Mouse (Mus musculus): Measurements from ENCODE around the gene Kcna5. TPM values are rescaled to one million over a fixed set of nuclear protein-coding genes. Genes with fewer than 3 reads are reported as not detected.

Kcna5 gene
- polyA plus RNA-seq, 1 experiment from 2014 or later = 0.09 TPM

GRCm38 (mm10) chr6:126551862-126552395 is 16.7 kb upstream of the Kcna5 start:
- no peak overlapping the region for H3K27ac ChIP-seq (ENCODE audit: low read length)
- WGBS (ENCODE audit: insufficient replicate concordance) = 16% methylated on average over 9 of the region's 9 CpGs
- H3K36me3 ChIP-seq (ENCODE audit: control insufficient read depth, insufficient read depth) = no peaks in the 10 kb centered on the region
- no peak for ATAC-seq (ENCODE audit: low read depth)
- H3K9ac ChIP-seq (ENCODE audit: low read depth, low read length) = no peak overlapping the region
- no peak overlapping the region for H3K4me3 ChIP-seq (ENCODE audit: low read depth, low read length)
- H3K27me3 ChIP-seq (ENCODE audit: control insufficient read depth, insufficient read depth, low read depth, low read length) = no peaks in the 10 kb centered on the region
- H3K4me2 ChIP-seq (ENCODE audit: low read depth, low read length) = no peak overlapping the region
- H3K9me3 ChIP-seq (replicated peaks; ENCODE audit: control insufficient read depth, low read length) = no peaks in the 10 kb centered on the region
- H3K4me1 ChIP-seq (ENCODE audit: control insufficient read depth, low read depth, low read length) = no peaks in the 10 kb centered on the region

- 59% methylated on average over 16 of the region's 16 CpGs for WGBS (ENCODE audit: insufficient replicate concordance)
- Histone ChIP-seq H3K4me2 (ENCODE audit: low read depth, low read length) (no peak overlapping the region), H3K27me3 (ENCODE audit: control insufficient read depth, insufficient read depth, low read depth, low read length) (no peaks in the 10 kb centered on the region), H3K36me3 (ENCODE audit: control insufficient read depth, insufficient read depth) (no peaks in the 10 kb centered on the region), H3K4me1 (ENCODE audit: control insufficient read depth, low read depth, low read length) (no peaks in the 10 kb centered on the region), H3K9ac (ENCODE audit: low read depth, low read length) (no peak overlapping the region), H3K27ac (ENCODE audit: low read length) (no peak overlapping the region), H3K4me3 (ENCODE audit: low read depth, low read length) (no peak overlapping the region), H3K9me3 (replicated peaks; ENCODE audit: control insufficient read depth, low read length) (no peaks in the 10 kb centered on the region)
- no peak for ATAC-seq (ENCODE audit: low read depth)
Measured at GRCm38 (mm10) chr6:126544107-126545036, 9.2 kb upstream of the Kcna5 start.

- no peaks in the 10 kb centered on the region for H3K9me3 ChIP-seq (replicated peaks; ENCODE audit: control insufficient read depth, low read length)
- H3K36me3 ChIP-seq (ENCODE audit: control insufficient read depth, insufficient read depth) = no peaks in the 10 kb centered on the region
- 57% methylated on average over 4 of the region's 4 CpGs for WGBS (ENCODE audit: insufficient replicate concordance)
- no peak overlapping the region for H3K9ac ChIP-seq (ENCODE audit: low read depth, low read length)
- no peak overlapping the region for H3K4me2 ChIP-seq (ENCODE audit: low read depth, low read length)
- no peak overlapping the region for H3K4me3 ChIP-seq (ENCODE audit: low read depth, low read length)
- H3K27ac ChIP-seq (ENCODE audit: low read length) = no peak overlapping the region
- no peak for ATAC-seq (ENCODE audit: low read depth)
- H3K4me1 ChIP-seq (ENCODE audit: control insufficient read depth, low read depth, low read length) = no peaks in the 10 kb centered on the region
- H3K27me3 ChIP-seq (ENCODE audit: control insufficient read depth, insufficient read depth, low read depth, low read length) = no peaks in the 10 kb centered on the region
Measured at GRCm38 (mm10) chr6:126542724-126543123, 7.5 kb upstream of the Kcna5 start.

GRCm38 (mm10) chr6:126537512-126537911 is 2.3 kb upstream of the Kcna5 start:
- Histone ChIP-seq H3K4me2 (ENCODE audit: low read depth, low read length) (no peak overlapping the region), H3K36me3 (ENCODE audit: control insufficient read depth, insufficient read depth) (no peaks in the 10 kb centered on the region), H3K4me1 (ENCODE audit: control insufficient read depth, low read depth, low read length) (no peaks in the 10 kb centered on the region), H3K27ac (ENCODE audit: low read length) (no peak overlapping the region), H3K9ac (ENCODE audit: low read depth, low read length) (no peak overlapping the region), H3K4me3 (ENCODE audit: low read depth, low read length) (no peak overlapping the region), H3K9me3 (replicated peaks; ENCODE audit: control insufficient read depth, low read length) (no peaks in the 10 kb centered on the region), H3K27me3 (ENCODE audit: control insufficient read depth, insufficient read depth, low read depth, low read length) (peaks cover 13% of the 10 kb centered on the region)
- 52% methylated on average over 2 of the region's 2 CpGs for WGBS (ENCODE audit: insufficient replicate concordance)
- ATAC-seq (ENCODE audit: low read depth) = no peak

- WGBS (ENCODE audit: insufficient replicate concordance) = 54% methylated on average over 4 of the region's 4 CpGs
- Histone ChIP-seq H3K36me3 (ENCODE audit: control insufficient read depth, insufficient read depth) (no peaks in the 10 kb centered on the region), H3K4me2 (ENCODE audit: low read depth, low read length) (no peak overlapping the region), H3K27me3 (ENCODE audit: control insufficient read depth, insufficient read depth, low read depth, low read length) (peaks cover 13% of the 10 kb centered on the region), H3K27ac (ENCODE audit: low read length) (no peak overlapping the region), H3K4me3 (ENCODE audit: low read depth, low read length) (no peak overlapping the region), H3K9me3 (replicated peaks; ENCODE audit: control insufficient read depth, low read length) (no peaks in the 10 kb centered on the region), H3K9ac (ENCODE audit: low read depth, low read length) (no peak overlapping the region), H3K4me1 (ENCODE audit: control insufficient read depth, low read depth, low read length) (no peaks in the 10 kb centered on the region)
- no peak for ATAC-seq (ENCODE audit: low read depth)
Measured at GRCm38 (mm10) chr6:126536926-126537325, 1.7 kb upstream of the Kcna5 start.

GRCm38 (mm10) chr6:126535911-126536270 is 679 bp upstream of the Kcna5 start:
- WGBS (ENCODE audit: insufficient replicate concordance) = 33% methylated on average over 1 of the region's 1 CpGs
- no peak overlapping the region for H3K27ac ChIP-seq (ENCODE audit: low read length)
- no peak overlapping the region for H3K9ac ChIP-seq (ENCODE audit: low read depth, low read length)
- no peak overlapping the region for H3K4me3 ChIP-seq (ENCODE audit: low read depth, low read length)
- no peaks in the 10 kb centered on the region for H3K4me1 ChIP-seq (ENCODE audit: control insufficient read depth, low read depth, low read length)
- no peak overlapping the region for H3K4me2 ChIP-seq (ENCODE audit: low read depth, low read length)
- no peaks in the 10 kb centered on the region for H3K9me3 ChIP-seq (replicated peaks; ENCODE audit: control insufficient read depth, low read length)
- peaks cover 13% of the 10 kb centered on the region for H3K27me3 ChIP-seq (ENCODE audit: control insufficient read depth, insufficient read depth, low read depth, low read length)
- ATAC-seq (ENCODE audit: low read depth) = no peak
- H3K36me3 ChIP-seq (ENCODE audit: control insufficient read depth, insufficient read depth) = no peaks in the 10 kb centered on the region

GRCm38 (mm10) chr6:126534531-126535207 is 543 bp downstream of the Kcna5 start:
- ATAC-seq (ENCODE audit: low read depth) = no peak
- Histone ChIP-seq H3K4me2 (ENCODE audit: low read depth, low read length) (no peak overlapping the region), H3K9me3 (replicated peaks; ENCODE audit: control insufficient read depth, low read length) (no peaks in the 10 kb centered on the region), H3K36me3 (ENCODE audit: control insufficient read depth, insufficient read depth) (no peaks in the 10 kb centered on the region), H3K27me3 (ENCODE audit: control insufficient read depth, insufficient read depth, low read depth, low read length) (peaks cover 13% of the 10 kb centered on the region), H3K4me3 (ENCODE audit: low read depth, low read length) (no peak overlapping the region), H3K9ac (ENCODE audit: low read depth, low read length) (no peak overlapping the region), H3K27ac (ENCODE audit: low read length) (no peak overlapping the region), H3K4me1 (ENCODE audit: control insufficient read depth, low read depth, low read length) (no peaks in the 10 kb centered on the region)
- 8% methylated on average over 31 of the region's 31 CpGs for WGBS (ENCODE audit: insufficient replicate concordance)

GRCm38 (mm10) chr6:126531306-126531705 is 3.9 kb downstream of the Kcna5 start:
- no peak overlapping the region for H3K4me2 ChIP-seq (ENCODE audit: low read depth, low read length)
- no peak overlapping the region for H3K9ac ChIP-seq (ENCODE audit: low read depth, low read length)
- H3K4me3 ChIP-seq (ENCODE audit: low read depth, low read length) = no peak overlapping the region
- no peak overlapping the region for H3K27ac ChIP-seq (ENCODE audit: low read length)
- H3K27me3 ChIP-seq (ENCODE audit: control insufficient read depth, insufficient read depth, low read depth, low read length) = peaks cover 13% of the 10 kb centered on the region
- WGBS (ENCODE audit: insufficient replicate concordance) = 59% methylated on average over 4 of the region's 4 CpGs
- H3K9me3 ChIP-seq (replicated peaks; ENCODE audit: control insufficient read depth, low read length) = no peaks in the 10 kb centered on the region
- no peak for ATAC-seq (ENCODE audit: low read depth)
- no peaks in the 10 kb centered on the region for H3K4me1 ChIP-seq (ENCODE audit: control insufficient read depth, low read depth, low read length)
- H3K36me3 ChIP-seq (ENCODE audit: control insufficient read depth, insufficient read depth) = no peaks in the 10 kb centered on the region

GRCm38 (mm10) chr6:126530019-126530418 is 5.2 kb downstream of the Kcna5 start:
- Histone ChIP-seq H3K9ac (ENCODE audit: low read depth, low read length) (no peak overlapping the region), H3K4me1 (ENCODE audit: control insufficient read depth, low read depth, low read length) (no peaks in the 10 kb centered on the region), H3K9me3 (replicated peaks; ENCODE audit: control insufficient read depth, low read length) (no peaks in the 10 kb centered on the region), H3K36me3 (ENCODE audit: control insufficient read depth, insufficient read depth) (no peaks in the 10 kb centered on the region), H3K27me3 (ENCODE audit: control insufficient read depth, insufficient read depth, low read depth, low read length) (peaks cover 9% of the 10 kb centered on the region), H3K4me2 (ENCODE audit: low read depth, low read length) (no peak overlapping the region), H3K27ac (ENCODE audit: low read length) (no peak overlapping the region), H3K4me3 (ENCODE audit: low read depth, low read length) (no peak overlapping the region)
- no peak for ATAC-seq (ENCODE audit: low read depth)
- 39% methylated on average over 3 of the region's 3 CpGs for WGBS (ENCODE audit: insufficient replicate concordance)
